Mouse (Mus musculus): ENCODE measurements around the gene Adamts9. TPM values are rescaled to one million over a fixed set of nuclear protein-coding genes. Genes with fewer than 3 reads are reported as not detected.

The Adamts9 gene
- total and polyA plus RNA-seq, 2 experiments from 2014 or later = 3.9 to 35.5 TPM

- TF ChIP-seq CTCF (IDR thresholded peaks at IDR 0.05; ENCODE audit: low read depth) = no peak
- TF ChIP-seq EP300 (IDR thresholded peaks at IDR 0.05; ENCODE audit: low read depth) = no peak
- Histone ChIP-seq H3K4me1 (ENCODE audit: control insufficient read depth, insufficient read depth) (no peaks in the 10 kb centered on the region), H3K9ac (replicated peaks; ENCODE audit: low read depth, low read length) (no peak overlapping the region), H3K4me3 (ENCODE audit: low read depth, low read length) (no peak overlapping the region), H3K27me3 (ENCODE audit: control insufficient read depth, insufficient read depth, low read length) (no peaks in the 10 kb centered on the region), H3K4me2 (ENCODE audit: low read depth, low read length) (no peak overlapping the region), H3K9me3 (replicated peaks; ENCODE audit: control insufficient read depth, low read length) (no peaks in the 10 kb centered on the region), H3K27ac (ENCODE audit: low read depth) (no peak overlapping the region), H3K36me3 (replicated peaks; ENCODE audit: control insufficient read depth, insufficient read depth, low read length) (no peaks in the 10 kb centered on the region)
- WGBS = 67% methylated on average over 3 of the region's 3 CpGs
- DNase-seq (ENCODE audit: low spot score) (no peak), ATAC-seq (ENCODE audit: insufficient read depth, low read depth) (no peak)
These were observed 19.7 kb upstream of the Adamts9 start for GRCm38 (mm10) chr6:92962966-92963365.

- Histone ChIP-seq H3K9me3 (replicated peaks; ENCODE audit: control insufficient read depth, low read length) (no peaks in the 10 kb centered on the region), H3K4me1 (ENCODE audit: control insufficient read depth, insufficient read depth) (no peaks in the 10 kb centered on the region), H3K27me3 (ENCODE audit: control insufficient read depth, insufficient read depth, low read length) (no peaks in the 10 kb centered on the region), H3K9ac (replicated peaks; ENCODE audit: low read depth, low read length) (no peak overlapping the region), H3K4me3 (ENCODE audit: low read depth, low read length) (no peak overlapping the region), H3K36me3 (replicated peaks; ENCODE audit: control insufficient read depth, insufficient read depth, low read length) (no peaks in the 10 kb centered on the region), H3K4me2 (ENCODE audit: low read depth, low read length) (no peak overlapping the region), H3K27ac (ENCODE audit: low read depth) (no peak overlapping the region)
- ATAC-seq (ENCODE audit: insufficient read depth, low read depth) (no peak), DNase-seq (ENCODE audit: low spot score) (no peak)
- WGBS = 85% methylated on average over 6 of the region's 6 CpGs
- no peak for TF ChIP-seq EP300 (IDR thresholded peaks at IDR 0.05; ENCODE audit: low read depth)
- no peak for TF ChIP-seq CTCF (IDR thresholded peaks at IDR 0.05; ENCODE audit: low read depth)
These were observed 17.7 kb upstream of the Adamts9 start for GRCm38 (mm10) chr6:92960997-92961396.

DNA sequence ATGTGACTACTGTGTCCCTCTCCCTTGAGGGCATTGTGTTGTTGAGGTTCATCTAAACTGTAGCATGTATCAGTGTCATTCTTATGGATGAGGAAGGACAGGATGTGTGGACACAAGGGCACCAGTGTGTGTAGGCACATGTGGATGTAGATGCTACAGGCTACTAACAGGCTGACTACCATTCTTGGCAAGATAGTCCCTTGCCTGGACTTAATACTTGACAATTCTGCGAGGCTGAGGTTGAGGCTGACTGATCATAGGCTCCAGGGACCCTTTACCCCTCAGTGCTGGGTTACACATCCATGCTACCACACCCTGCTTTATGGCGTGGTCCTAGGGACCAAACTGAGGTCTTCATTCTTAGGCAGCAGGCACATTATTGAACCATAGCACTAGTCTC, 16.1 kb upstream of the Adamts9 start:
- Histone ChIP-seq H3K9me3 (replicated peaks; ENCODE audit: control insufficient read depth, low read length) (no peaks in the 10 kb centered on the region), H3K4me2 (ENCODE audit: low read depth, low read length) (no peak overlapping the region), H3K36me3 (replicated peaks; ENCODE audit: control insufficient read depth, insufficient read depth, low read length) (no peaks in the 10 kb centered on the region), H3K4me3 (ENCODE audit: low read depth, low read length) (no peak overlapping the region), H3K27ac (ENCODE audit: low read depth) (no peak overlapping the region), H3K9ac (replicated peaks; ENCODE audit: low read depth, low read length) (no peak overlapping the region), H3K27me3 (ENCODE audit: control insufficient read depth, insufficient read depth, low read length) (no peaks in the 10 kb centered on the region), H3K4me1 (ENCODE audit: control insufficient read depth, insufficient read depth) (no peaks in the 10 kb centered on the region)
- WGBS = 83% methylated on average over 2 of the region's 2 CpGs
- DNase-seq (ENCODE audit: low spot score) (no peak), ATAC-seq (ENCODE audit: insufficient read depth, low read depth) (no peak)
- TF ChIP-seq EP300 (IDR thresholded peaks at IDR 0.05; ENCODE audit: low read depth) (no peak), CTCF (IDR thresholded peaks at IDR 0.05; ENCODE audit: low read depth) (no peak)

DNA sequence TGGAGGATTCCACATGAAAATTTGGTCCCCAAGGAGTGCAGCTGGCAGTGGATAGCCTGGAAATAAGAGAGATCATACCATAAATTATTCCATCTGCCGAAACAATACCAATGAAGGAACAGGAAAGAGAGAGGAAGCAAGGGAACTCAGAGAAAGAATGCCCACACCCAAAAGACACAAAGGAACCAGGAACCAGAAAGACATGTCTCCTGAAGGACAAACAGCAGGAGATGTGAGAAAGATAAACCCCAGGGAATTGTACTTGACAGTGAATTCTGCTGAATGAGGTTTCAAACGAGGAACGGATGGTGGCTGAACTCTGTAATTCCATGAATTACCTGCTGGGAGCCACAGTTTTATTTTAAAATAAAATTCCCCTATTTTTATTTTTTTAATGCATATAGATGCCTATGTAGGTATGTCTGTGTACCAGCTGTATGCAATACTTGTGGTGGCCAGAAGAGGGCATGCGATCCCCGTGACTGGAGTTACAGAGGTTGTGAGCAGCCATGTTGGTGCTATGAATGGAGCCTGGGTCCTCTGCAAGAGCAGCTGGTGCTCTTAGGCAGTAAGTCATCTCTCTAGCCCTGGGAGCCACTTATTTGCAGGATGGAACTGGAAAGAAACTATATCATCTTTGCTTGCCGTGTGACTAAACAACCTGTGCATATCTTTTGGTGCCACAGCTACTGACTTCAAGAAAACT, 4.2 kb upstream of the Adamts9 start:
- no peaks in the 10 kb centered on the region for H3K4me1 ChIP-seq (ENCODE audit: control insufficient read depth, insufficient read depth)
- H3K27ac ChIP-seq (ENCODE audit: low read depth) = no peak overlapping the region
- H3K9me3 ChIP-seq (replicated peaks; ENCODE audit: control insufficient read depth, low read length) = peaks cover 6% of the 10 kb centered on the region; the same call in 1 of the 2 replicates
- no peak overlapping the region for H3K4me3 ChIP-seq (ENCODE audit: low read depth, low read length)
- no peaks in the 10 kb centered on the region for H3K27me3 ChIP-seq (ENCODE audit: control insufficient read depth, insufficient read depth, low read length)
- H3K4me2 ChIP-seq (ENCODE audit: low read depth, low read length) = no peak overlapping the region
- DNase-seq (ENCODE audit: low spot score) (no peak), ATAC-seq (ENCODE audit: insufficient read depth, low read depth) (no peak)
- TF ChIP-seq CTCF (IDR thresholded peaks at IDR 0.05; ENCODE audit: low read depth) = peak; percentile 29
- no peak for TF ChIP-seq EP300 (IDR thresholded peaks at IDR 0.05; ENCODE audit: low read depth)
- no peaks in the 10 kb centered on the region for H3K36me3 ChIP-seq (replicated peaks; ENCODE audit: control insufficient read depth, insufficient read depth, low read length)
- no peak overlapping the region for H3K9ac ChIP-seq (replicated peaks; ENCODE audit: low read depth, low read length)
- 80% methylated on average over 6 of the region's 6 CpGs for WGBS

DNA sequence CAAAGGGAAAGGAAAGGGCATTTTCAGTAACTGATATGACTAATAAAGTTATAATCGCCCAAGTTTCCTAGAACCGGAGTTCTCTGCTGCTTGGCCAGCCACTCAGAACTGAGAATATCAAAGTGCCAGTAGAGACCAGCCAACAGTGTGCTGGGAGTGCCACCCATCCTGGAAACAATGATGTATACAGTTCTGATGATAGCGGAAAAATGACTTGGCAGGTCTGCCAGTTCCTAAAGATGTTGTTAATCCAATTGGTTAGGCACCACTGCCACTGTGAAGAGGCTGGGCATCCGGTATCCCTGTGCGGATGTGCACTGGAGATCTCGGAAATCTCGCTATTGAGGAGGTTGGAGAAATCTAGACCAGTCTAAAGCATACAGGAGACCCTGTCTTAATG, 1.4 kb upstream of the Adamts9 start:
- DNase-seq (ENCODE audit: low spot score) (no peak), ATAC-seq (ENCODE audit: insufficient read depth, low read depth) (no peak)
- no peak overlapping the region for H3K9ac ChIP-seq (replicated peaks; ENCODE audit: low read depth, low read length)
- H3K27ac ChIP-seq (ENCODE audit: low read depth) = no peak overlapping the region
- no peak for TF ChIP-seq CTCF (IDR thresholded peaks at IDR 0.05; ENCODE audit: low read depth)
- TF ChIP-seq EP300 (IDR thresholded peaks at IDR 0.05; ENCODE audit: low read depth) = no peak
- no peak overlapping the region; the same call in 1 of the 2 replicates for H3K4me3 ChIP-seq (ENCODE audit: low read depth, low read length)
- WGBS = 61% methylated on average over 7 of the region's 7 CpGs
- H3K27me3 ChIP-seq (ENCODE audit: control insufficient read depth, insufficient read depth, low read length) = no peaks in the 10 kb centered on the region
- H3K9me3 ChIP-seq (replicated peaks; ENCODE audit: control insufficient read depth, low read length) = peaks cover 4% of the 10 kb centered on the region; the same call in 1 of the 2 replicates
- H3K4me1 ChIP-seq (ENCODE audit: control insufficient read depth, insufficient read depth) = peaks cover 2% of the 10 kb centered on the region; the same call in 1 of the 2 replicates
- no peaks in the 10 kb centered on the region for H3K36me3 ChIP-seq (replicated peaks; ENCODE audit: control insufficient read depth, insufficient read depth, low read length)
- H3K4me2 ChIP-seq (ENCODE audit: low read depth, low read length) = peak overlapping the region; percentile 95

Measured in heart, postnatal 0 days (tissue).